Mouse (Mus musculus): ENCODE measurements around the gene Irf5. TPM values are rescaled to one million over a fixed set of nuclear protein-coding genes. Genes with fewer than 3 reads are reported as not detected.

Irf5 gene
- total RNA-seq, 2 experiments from 2014 or later: 4.4 to 4.9 TPM

Other genes starting within 250 kb of the Irf5 start
- gene Fam71f2, start 247.0 kb upstream of the Irf5 start, total RNA-seq (2021): not detected
- not detected for gene Fam71f1, start 207.5 kb upstream of the Irf5 start, total RNA-seq (2021)
- 100 to 1,000 TPM; 139 to 152 TPM for gene Calu, start 178.6 kb upstream of the Irf5 start, total RNA-seq (2021)
- not detected for gene Opn1sw, start 138.2 kb upstream of the Irf5 start, total RNA-seq (2021)
- 1 to 10 TPM; 3.3 to 3.9 TPM for gene Ccdc136, start 130.3 kb upstream of the Irf5 start, total RNA-seq (2021)
- gene Flnc, start 93.4 kb upstream of the Irf5 start, total RNA-seq (2021): 1 to 10 TPM; 4.7 to 5.1 TPM
- 100 to 1,000 TPM; 205 to 224 TPM for gene Atp6v1f, start 58.9 kb upstream of the Irf5 start, total RNA-seq (2021)
- under 1 TPM in 1 of 2 experiments, not detected in 1; 0.43 TPM for gene Atp6v1fnb, start 55.2 kb upstream of the Irf5 start, total RNA-seq (2021)
- gene Kcp, start 18.7 kb upstream of the Irf5 start, total RNA-seq (2021): 1 to 10 TPM; 3.5 to 4.6 TPM
- 10 to 100 TPM; 51.6 to 56.5 TPM for gene Tnpo3, start 83.3 kb downstream of the Irf5 start, total RNA-seq (2021)
- gene Tspan33, start 167.6 kb downstream of the Irf5 start, total RNA-seq (2021): 1 to 10 TPM; 1.7 to 2.0 TPM
- 10 to 100 TPM; 41.6 to 50.4 TPM for gene Smo, start 208.9 kb downstream of the Irf5 start, total RNA-seq (2021)
- gene Ahcyl2, start 241.4 kb downstream of the Irf5 start, total RNA-seq (2021): 100 to 1,000 TPM; 116 to 172 TPM